ENCODE assay signal across 16 mouse cellular contexts in the genomic region with DNA sequence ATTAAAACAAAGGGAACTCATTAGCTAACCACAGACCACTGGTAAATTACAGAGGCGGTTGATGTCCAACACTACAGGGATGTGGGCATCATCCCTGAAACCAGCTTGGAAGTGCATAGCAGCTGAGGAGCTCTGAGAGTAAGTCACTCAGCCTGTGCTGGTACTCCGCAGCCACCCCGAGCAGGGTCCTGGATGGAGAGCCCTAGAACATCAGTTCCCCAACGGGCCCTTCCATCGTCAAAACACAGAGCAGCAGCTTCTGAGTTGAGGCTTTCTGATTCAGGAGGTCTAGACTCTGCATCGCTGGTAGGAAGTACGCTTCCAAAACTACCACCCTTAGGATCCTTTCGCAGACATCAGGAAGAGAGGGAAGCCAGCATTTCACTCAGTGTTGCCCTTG.
"Had no signal": no experiment of that assay in that cellular context is flagged by ENCODE, and none has a peak within 500 bp of the region (broad histone marks: within the 10 kb centered on the region; RNA-seq: fewer than 3 reads in every experiment).

No protein-coding gene starts in this region.

- H3K4me2 ChIP-seq: neural tube, embryonic 13.5 days; neural tube, embryonic 15.5 days; stomach, embryonic 15.5 days had no signal

- H3K9me3 ChIP-seq: neural tube, embryonic 13.5 days; neural tube, embryonic 15.5 days; stomach, embryonic 15.5 days had no signal

- DNase-seq: retina, postnatal 1 day; right cerebral cortex, adult 18-20 months; right cerebral cortex, postnatal 14 days; right cerebral cortex, postnatal 25 days; right cerebral cortex, postnatal 4 days; spleen, adult 18-20 months; thymus, adult 18-20 months; thymus, adult 2 months; thymus, postnatal 14 days; thymus, postnatal 25 days; thymus, postnatal 36 days; thymus, postnatal 4 days had no signal

- H3K36me3 ChIP-seq: neural tube, embryonic 13.5 days; neural tube, embryonic 15.5 days; stomach, embryonic 15.5 days had no signal

- H3K27me3 ChIP-seq: neural tube, embryonic 13.5 days; neural tube, embryonic 15.5 days; stomach, embryonic 15.5 days had no signal

- H3K4me3 ChIP-seq: neural tube, embryonic 13.5 days; neural tube, embryonic 15.5 days; stomach, embryonic 15.5 days had no signal

- H3K27ac ChIP-seq: neural tube, embryonic 13.5 days; neural tube, embryonic 15.5 days; stomach, embryonic 15.5 days; stomach, postnatal 0 days had no signal

- H3K9ac ChIP-seq: neural tube, embryonic 13.5 days; neural tube, embryonic 15.5 days; stomach, embryonic 15.5 days had no signal
